Mouse (Mus musculus): ENCODE results near the gene Ust. TPM values are rescaled to one million over a fixed set of nuclear protein-coding genes. Genes with fewer than 3 reads are reported as not detected.
"Not testable (repeated sequence)": the region's sequence is repeated elsewhere in the genome, so short reads cannot be mapped to it uniquely, and the experiment has no call there.

The Ust gene
- 10.8 and 11.2 TPM in 2 replicates for polyA plus RNA-seq (2014; fragmentation: Nextera tagmentation; extraction: Ambion mirVana)

GRCm38 (mm10) chr10:8518141-8519013 is at the start of gene Ust:
Ust (minus strand) TSS chr10:8518825.
- H3K9ac ChIP-seq (ENCODE audit: low read depth, low read length), result peak within 1 kb of the TSS; percentile 80
- H3K4me3 ChIP-seq (ENCODE audit: low read depth, low read length), result peak within 1 kb of the TSS; percentile 73
- WGBS, result under 1% methylated on average over 18 of the region's 78 CpGs
- DNase-seq (ENCODE audit: low spot score) (peak; percentile 96), ATAC-seq (ENCODE audit: low read depth) (peak; percentile 94)
- H3K4me2 ChIP-seq (ENCODE audit: low read depth, low read length), result peak within 1 kb of the TSS; percentile 89
- H3K4me1 ChIP-seq (ENCODE audit: control insufficient read depth, insufficient read depth, low read length), result peaks cover 15% of the 10 kb centered on the region
- H3K36me3 ChIP-seq (ENCODE audit: control insufficient read depth, insufficient read depth, low read length), result no peaks in the 10 kb centered on the region
- H3K27me3 ChIP-seq (replicated peaks; ENCODE audit: control insufficient read depth, insufficient read depth, low read length), result 0 out of 2 replicates have a peak, but pooled peaks cover 5% of the 10 kb centered on the region
- H3K9me3 ChIP-seq (ENCODE audit: control insufficient read depth, low read length), result no peaks in the 10 kb centered on the region
- peak within 1 kb of the TSS; percentile 75 for H3K27ac ChIP-seq (replicated peaks; ENCODE audit: low read depth, low read length)

GRCm38 (mm10) chr10:8561366-8561765 is 42.7 kb upstream of the Ust start:
- DNase-seq (ENCODE audit: low spot score) (peak; percentile 12), ATAC-seq (ENCODE audit: low read depth) (no peak)
- H3K9ac ChIP-seq (ENCODE audit: low read depth, low read length), result no peak overlapping the region
- H3K4me3 ChIP-seq (ENCODE audit: low read depth, low read length), result no peak overlapping the region
- no peaks in the 10 kb centered on the region for H3K27me3 ChIP-seq (replicated peaks; ENCODE audit: control insufficient read depth, insufficient read depth, low read length)
- no peaks in the 10 kb centered on the region for H3K4me1 ChIP-seq (ENCODE audit: control insufficient read depth, insufficient read depth, low read length)
- H3K27ac ChIP-seq (replicated peaks; ENCODE audit: low read depth, low read length), result no peak overlapping the region
- H3K4me2 ChIP-seq (ENCODE audit: low read depth, low read length), result no peak overlapping the region
- peaks cover 2% of the 10 kb centered on the region; the same call in 1 of the 2 replicates for H3K9me3 ChIP-seq (ENCODE audit: control insufficient read depth, low read length)
- no peaks in the 10 kb centered on the region for H3K36me3 ChIP-seq (ENCODE audit: control insufficient read depth, insufficient read depth, low read length)
- 69% methylated on average over 4 of the region's 4 CpGs for WGBS

- not testable (repeated sequence) for H3K27ac ChIP-seq (replicated peaks; ENCODE audit: low read depth, low read length); H3K36me3 ChIP-seq (ENCODE audit: control insufficient read depth, insufficient read depth, low read length); ATAC-seq (ENCODE audit: low read depth); H3K27me3 ChIP-seq (replicated peaks; ENCODE audit: control insufficient read depth, insufficient read depth, low read length); DNase-seq (ENCODE audit: low spot score); H3K9me3 ChIP-seq (ENCODE audit: control insufficient read depth, low read length); H3K4me2 ChIP-seq (ENCODE audit: low read depth, low read length); H3K9ac ChIP-seq (ENCODE audit: low read depth, low read length); H3K4me3 ChIP-seq (ENCODE audit: low read depth, low read length); H3K4me1 ChIP-seq (ENCODE audit: control insufficient read depth, insufficient read depth, low read length)
- 60% methylated on average over 6 of the region's 6 CpGs for WGBS
These were observed 40.9 kb upstream of the Ust start for GRCm38 (mm10) chr10:8559566-8559965.

- H3K9me3 ChIP-seq (ENCODE audit: control insufficient read depth, low read length), result peaks cover 19% of the 10 kb centered on the region
- H3K4me2 ChIP-seq (ENCODE audit: low read depth, low read length); H3K4me1 ChIP-seq (ENCODE audit: control insufficient read depth, insufficient read depth, low read length); DNase-seq (ENCODE audit: low spot score); H3K27me3 ChIP-seq (replicated peaks; ENCODE audit: control insufficient read depth, insufficient read depth, low read length); ATAC-seq (ENCODE audit: low read depth); H3K36me3 ChIP-seq (ENCODE audit: control insufficient read depth, insufficient read depth, low read length); H3K27ac ChIP-seq (replicated peaks; ENCODE audit: low read depth, low read length); H3K9ac ChIP-seq (ENCODE audit: low read depth, low read length); H3K4me3 ChIP-seq (ENCODE audit: low read depth, low read length): not testable (repeated sequence)
These were observed 33.6 kb upstream of the Ust start for GRCm38 (mm10) chr10:8552239-8552638.

GRCm38 (mm10) chr10:8551601-8552000 is 33.0 kb upstream of the Ust start:
- H3K36me3 ChIP-seq (ENCODE audit: control insufficient read depth, insufficient read depth, low read length); H3K27me3 ChIP-seq (replicated peaks; ENCODE audit: control insufficient read depth, insufficient read depth, low read length); H3K27ac ChIP-seq (replicated peaks; ENCODE audit: low read depth, low read length); H3K9ac ChIP-seq (ENCODE audit: low read depth, low read length); DNase-seq (ENCODE audit: low spot score); H3K4me3 ChIP-seq (ENCODE audit: low read depth, low read length); H3K4me1 ChIP-seq (ENCODE audit: control insufficient read depth, insufficient read depth, low read length); ATAC-seq (ENCODE audit: low read depth); H3K4me2 ChIP-seq (ENCODE audit: low read depth, low read length): not testable (repeated sequence)
- H3K9me3 ChIP-seq (ENCODE audit: control insufficient read depth, low read length), result peaks cover 19% of the 10 kb centered on the region
- WGBS, result 83% methylated on average over 4 of the region's 4 CpGs

GRCm38 (mm10) chr10:8541514-8541913 is 22.9 kb upstream of the Ust start:
- H3K4me2 ChIP-seq (ENCODE audit: low read depth, low read length), result no peak overlapping the region
- no peak overlapping the region for H3K27ac ChIP-seq (replicated peaks; ENCODE audit: low read depth, low read length)
- WGBS, result 0% methylated on average over 1 of the region's 1 CpGs
- no peak overlapping the region for H3K4me3 ChIP-seq (ENCODE audit: low read depth, low read length)
- no peak overlapping the region for H3K9ac ChIP-seq (ENCODE audit: low read depth, low read length)
- no peaks in the 10 kb centered on the region for H3K4me1 ChIP-seq (ENCODE audit: control insufficient read depth, insufficient read depth, low read length)
- no peaks in the 10 kb centered on the region for H3K36me3 ChIP-seq (ENCODE audit: control insufficient read depth, insufficient read depth, low read length)
- H3K9me3 ChIP-seq (ENCODE audit: control insufficient read depth, low read length), result no peaks in the 10 kb centered on the region
- 0 out of 2 replicates have a peak, but pooled peaks have one; percentile 15 for ATAC-seq (ENCODE audit: low read depth)
- peak; percentile 55 for DNase-seq (ENCODE audit: low spot score)
- no peaks in the 10 kb centered on the region for H3K27me3 ChIP-seq (replicated peaks; ENCODE audit: control insufficient read depth, insufficient read depth, low read length)

- Histone ChIP-seq H3K9ac (ENCODE audit: low read depth, low read length) (no peak overlapping the region), H3K36me3 (ENCODE audit: control insufficient read depth, insufficient read depth, low read length) (no peaks in the 10 kb centered on the region), H3K27ac (replicated peaks; ENCODE audit: low read depth, low read length) (no peak overlapping the region), H3K4me1 (ENCODE audit: control insufficient read depth, insufficient read depth, low read length) (no peaks in the 10 kb centered on the region), H3K4me3 (ENCODE audit: low read depth, low read length) (no peak overlapping the region), H3K9me3 (ENCODE audit: control insufficient read depth, low read length) (no peaks in the 10 kb centered on the region), H3K27me3 (replicated peaks; ENCODE audit: control insufficient read depth, insufficient read depth, low read length) (no peaks in the 10 kb centered on the region), H3K4me2 (ENCODE audit: low read depth, low read length) (no peak overlapping the region)
- no peak for DNase-seq (ENCODE audit: low spot score)
- ATAC-seq (ENCODE audit: low read depth), result no peak
- 87% methylated on average over 3 of the region's 3 CpGs for WGBS
These were observed 16.8 kb upstream of the Ust start for GRCm38 (mm10) chr10:8535445-8535844.

GRCm38 (mm10) chr10:8531651-8532050 is 13.0 kb upstream of the Ust start:
- DNase-seq (ENCODE audit: low spot score) (no peak), ATAC-seq (ENCODE audit: low read depth) (no peak)
- Histone ChIP-seq H3K27me3 (replicated peaks; ENCODE audit: control insufficient read depth, insufficient read depth, low read length) (no peaks in the 10 kb centered on the region), H3K4me3 (ENCODE audit: low read depth, low read length) (no peak overlapping the region), H3K9me3 (ENCODE audit: control insufficient read depth, low read length) (no peaks in the 10 kb centered on the region), H3K4me2 (ENCODE audit: low read depth, low read length) (no peak overlapping the region), H3K4me1 (ENCODE audit: control insufficient read depth, insufficient read depth, low read length) (no peaks in the 10 kb centered on the region), H3K36me3 (ENCODE audit: control insufficient read depth, insufficient read depth, low read length) (no peaks in the 10 kb centered on the region), H3K27ac (replicated peaks; ENCODE audit: low read depth, low read length) (no peak overlapping the region), H3K9ac (ENCODE audit: low read depth, low read length) (no peak overlapping the region)
- WGBS, result 83% methylated on average over 3 of the region's 3 CpGs
